Mouse (Mus musculus) G1E (cell line): ENCODE measurements around the gene Ccsap.

Source experiments
- CTCF ChIP-seq: IDR thresholded peaks from 2 replicates; pipeline ENCODE4 v1.5.1; 2012; ENCODE audit warnings: low read depth, low read length, inconsistent platforms, mixed read lengths
- GATA1 ChIP-seq: IDR thresholded peaks from 2 replicates; pipeline ENCODE4 v1.6.1; 2012; ENCODE audit warnings: borderline replicate concordance, low read length, inconsistent platforms, mixed read lengths
- POLR2AphosphoS5 ChIP-seq: IDR thresholded peaks from 2 replicates; pipeline ENCODE4 v1.6.1; 2012; ENCODE audit warnings: low read depth, low read length, inconsistent platforms; ENCODE audit not compliant: insufficient replicate concordance
- TAL1 ChIP-seq: conservative IDR thresholded peaks from 2 replicates; pipeline ENCODE4 v1.6.1; 2012; ENCODE audit warnings: low read depth, low read length, inconsistent platforms, mixed read lengths

DNA sequence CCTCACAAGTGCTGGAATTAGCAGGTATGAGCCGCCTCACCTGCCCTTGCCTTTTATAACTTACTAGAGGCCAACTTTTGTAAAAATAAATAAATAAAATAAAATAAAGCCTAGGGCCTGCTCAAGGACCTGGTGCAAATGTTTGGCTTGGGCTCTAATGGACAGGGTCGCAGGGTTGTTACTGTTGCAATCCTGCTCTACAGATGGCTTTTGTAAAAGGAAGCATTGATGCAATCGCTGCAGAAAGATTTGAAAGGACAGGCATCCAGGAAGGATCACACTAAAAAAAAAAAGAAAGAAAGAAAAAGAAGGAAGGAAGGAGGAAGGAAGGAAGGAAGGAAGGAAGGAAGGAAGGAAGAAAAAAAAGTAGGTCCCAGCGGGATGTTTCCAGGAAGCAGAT lies 377 bp upstream of the Ccsap start:
- TF ChIP-seq POLR2AphosphoS5 = no peak
- TF ChIP-seq CTCF = no peak
- TF ChIP-seq TAL1 = no peak
- TF ChIP-seq GATA1 = no peak
